Mouse (Mus musculus) testis, adult 2 months (tissue): Measurements from ENCODE around the gene Gpr33. TPM values are rescaled to one million over a fixed set of nuclear protein-coding genes. Genes with fewer than 3 reads are reported as not detected.

Source experiments
- H3K27ac ChIP-seq: fragments of 200-500 bp; 2 replicates; pipeline ENCODE4 v1.5.1; 2012; ENCODE audit warnings: low read depth, low read length; ENCODE audit not compliant: control insufficient read depth, insufficient read depth
- H3K27me3 ChIP-seq: fragments of 200-500 bp; 2 replicates; pipeline ENCODE4 v1.6.1; 2012; ENCODE audit warnings: mild to moderate bottlenecking, low read length, moderate library complexity; ENCODE audit not compliant: control insufficient read depth, insufficient read depth
- H3K36me3 ChIP-seq: fragments of 200-500 bp; 2 replicates; pipeline ENCODE4 v1.6.1; 2012; ENCODE audit warnings: mild to moderate bottlenecking, low read length; ENCODE audit not compliant: control insufficient read depth, insufficient read depth
- H3K4me1 ChIP-seq: fragments of 200-500 bp; 2 replicates; pipeline ENCODE4 v1.6.1; 2012; ENCODE audit warnings: low read length; ENCODE audit not compliant: control insufficient read depth, insufficient read depth
- H3K4me3 ChIP-seq: fragments of 200-500 bp; 2 replicates; pipeline ENCODE4 v1.5.1; 2012; ENCODE audit warnings: low read depth, mild to moderate bottlenecking, low read length, moderate library complexity, mixed read lengths; ENCODE audit not compliant: control insufficient read depth
- CTCF ChIP-seq: fragments of 200-500 bp; IDR thresholded peaks from 2 replicates; pipeline ENCODE4 v1.5.1; 2012; ENCODE audit warnings: low read depth, mild to moderate bottlenecking, inconsistent platforms, low read length, moderate library complexity; ENCODE audit not compliant: control insufficient read depth, insufficient read depth, insufficient replicate concordance
- POLR2A ChIP-seq: fragments of 200-500 bp; IDR thresholded peaks from 2 replicates; pipeline ENCODE4 v1.6.1; 2012; ENCODE audit warnings: low read depth, mild to moderate bottlenecking, inconsistent platforms, low read length, moderate library complexity; ENCODE audit not compliant: control insufficient read depth
- polyA plus RNA-seq: library from polyadenylated mRNA; depleted of rRNA; stranded (reverse); fragments of >200 nt; gene quantifications from 2 replicates; pipeline ENCODE4 v1.2.3, GENCODE M21; 2012; rRNA removed

Gpr33 gene
- polyA plus RNA-seq, 1 experiment, result 0.14 TPM

- Histone ChIP-seq H3K4me3 (no peak overlapping the region), H3K36me3 (no peaks in the 10 kb centered on the region), H3K27me3 (no peaks in the 10 kb centered on the region), H3K4me1 (no peaks in the 10 kb centered on the region), H3K27ac (no peak overlapping the region)
- TF ChIP-seq CTCF (no peak), POLR2A (no peak)
These were observed 42.6 kb downstream of the Gpr33 start for GRCm38 (mm10) chr12:51985163-51985748.

- Histone ChIP-seq H3K27ac (no peak overlapping the region), H3K4me1 (no peaks in the 10 kb centered on the region), H3K27me3 (no peaks in the 10 kb centered on the region), H3K36me3 (no peaks in the 10 kb centered on the region), H3K4me3 (no peak overlapping the region)
- no peak for TF ChIP-seq CTCF
- TF ChIP-seq POLR2A, result no peak
These were observed 44.2 kb downstream of the Gpr33 start for GRCm38 (mm10) chr12:51983625-51984024.

- no peak for TF ChIP-seq CTCF
- no peak for TF ChIP-seq POLR2A
- no peak overlapping the region for H3K27ac ChIP-seq
- H3K27me3 ChIP-seq, result no peaks in the 10 kb centered on the region
- H3K4me1 ChIP-seq, result no peaks in the 10 kb centered on the region; the same call in 1 of the 2 replicates
- H3K4me3 ChIP-seq, result no peak overlapping the region
- H3K36me3 ChIP-seq, result no peaks in the 10 kb centered on the region
These were observed 51.3 kb downstream of the Gpr33 start for GRCm38 (mm10) chr12:51976531-51976930.

GRCm38 (mm10) chr12:51974381-51974780 lies 53.5 kb downstream of the Gpr33 start:
- Histone ChIP-seq H3K4me1 (no peaks in the 10 kb centered on the region; the same call in none of the 2 replicates), H3K27me3 (no peaks in the 10 kb centered on the region), H3K27ac (no peak overlapping the region), H3K4me3 (no peak overlapping the region), H3K36me3 (no peaks in the 10 kb centered on the region)
- TF ChIP-seq POLR2A (no peak), CTCF (no peak)

Other genes with a start within 250 kb of the Gpr33 start
- 11.4 and 13.4 TPM in 2 replicates for gene Hectd1, start 198.5 kb downstream of the Gpr33 start, polyA plus RNA-seq
- 19.6 and 22.9 TPM in 2 replicates for gene Heatr5a, start 56.7 kb downstream of the Gpr33 start, polyA plus RNA-seq
- gene Dtd2, start 21.6 kb downstream of the Gpr33 start, polyA plus RNA-seq, result 5.0 and 9.1 TPM in 2 replicates
- 3.7 and 6.0 TPM in 2 replicates for gene Nubpl, start 69.7 kb upstream of the Gpr33 start, polyA plus RNA-seq